Mouse (Mus musculus): ENCODE data around the gene Kin. TPM values are rescaled to one million over a fixed set of nuclear protein-coding genes. Genes with fewer than 3 reads are reported as not detected.

The Kin gene
- polyA plus RNA-seq, 1 experiment from 2014 or later: 36.7 TPM

DNA sequence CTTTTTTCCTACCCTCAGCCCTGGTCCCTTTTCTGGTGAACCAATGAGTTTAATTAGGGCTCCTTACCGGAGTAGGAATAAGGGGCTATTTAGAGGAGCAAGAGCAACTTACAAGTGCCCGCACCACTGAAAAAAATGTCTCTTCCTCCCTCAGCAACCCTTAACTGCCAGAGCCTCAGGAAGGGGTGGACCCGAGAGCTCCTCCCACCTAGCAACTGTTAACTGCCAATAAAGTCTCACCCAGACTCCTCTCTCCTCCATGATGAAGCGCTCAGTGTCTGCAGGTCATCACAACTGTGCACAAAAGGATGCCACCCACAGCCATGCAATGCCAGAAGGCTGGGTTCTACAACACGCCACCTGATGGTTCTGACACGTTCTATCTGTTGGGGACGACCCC, 8.6 kb upstream of the Kin start:
- no peak for ATAC-seq
- peaks cover 18% of the 10 kb centered on the region for H3K36me3 ChIP-seq (ENCODE audit: control insufficient read depth, insufficient read depth, low read length)
- H3K4me2 ChIP-seq (ENCODE audit: low read length): no peak overlapping the region
- no peak overlapping the region for H3K27ac ChIP-seq (ENCODE audit: low read depth, low read length)
- 92% methylated on average over 7 of the region's 7 CpGs for WGBS
- H3K27me3 ChIP-seq (replicated peaks; ENCODE audit: control insufficient read depth, insufficient read depth, low read length): no peaks in the 10 kb centered on the region
- no peak for DNase-seq (ENCODE audit: low spot score)
- H3K4me3 ChIP-seq (ENCODE audit: low read depth, low read length): no peak overlapping the region
- no peaks in the 10 kb centered on the region for H3K9me3 ChIP-seq (replicated peaks; ENCODE audit: control insufficient read depth, low read length)
- H3K4me1 ChIP-seq (ENCODE audit: control insufficient read depth, insufficient read depth, low read length): no peaks in the 10 kb centered on the region
- H3K9ac ChIP-seq (ENCODE audit: low read length): no peak overlapping the region

- ATAC-seq: no peak
- DNase-seq (ENCODE audit: low spot score): no peak
- Histone ChIP-seq H3K9ac (ENCODE audit: low read length) (no peak overlapping the region), H3K4me1 (ENCODE audit: control insufficient read depth, insufficient read depth, low read length) (peaks cover 11% of the 10 kb centered on the region), H3K27ac (ENCODE audit: low read depth, low read length) (no peak overlapping the region), H3K4me3 (ENCODE audit: low read depth, low read length) (no peak overlapping the region), H3K4me2 (ENCODE audit: low read length) (no peak overlapping the region), H3K36me3 (ENCODE audit: control insufficient read depth, insufficient read depth, low read length) (no peaks in the 10 kb centered on the region), H3K9me3 (replicated peaks; ENCODE audit: control insufficient read depth, low read length) (no peaks in the 10 kb centered on the region), H3K27me3 (replicated peaks; ENCODE audit: control insufficient read depth, insufficient read depth, low read length) (no peaks in the 10 kb centered on the region)
- 85% methylated on average over 7 of the region's 7 CpGs for WGBS
These were observed 5.9 kb upstream of the Kin start for GRCm38 (mm10) chr2:10074470-10074869.

- WGBS: 89% methylated on average over 8 of the region's 8 CpGs
These were observed 3.7 kb upstream of the Kin start for GRCm38 (mm10) chr2:10076675-10077074.

DNA sequence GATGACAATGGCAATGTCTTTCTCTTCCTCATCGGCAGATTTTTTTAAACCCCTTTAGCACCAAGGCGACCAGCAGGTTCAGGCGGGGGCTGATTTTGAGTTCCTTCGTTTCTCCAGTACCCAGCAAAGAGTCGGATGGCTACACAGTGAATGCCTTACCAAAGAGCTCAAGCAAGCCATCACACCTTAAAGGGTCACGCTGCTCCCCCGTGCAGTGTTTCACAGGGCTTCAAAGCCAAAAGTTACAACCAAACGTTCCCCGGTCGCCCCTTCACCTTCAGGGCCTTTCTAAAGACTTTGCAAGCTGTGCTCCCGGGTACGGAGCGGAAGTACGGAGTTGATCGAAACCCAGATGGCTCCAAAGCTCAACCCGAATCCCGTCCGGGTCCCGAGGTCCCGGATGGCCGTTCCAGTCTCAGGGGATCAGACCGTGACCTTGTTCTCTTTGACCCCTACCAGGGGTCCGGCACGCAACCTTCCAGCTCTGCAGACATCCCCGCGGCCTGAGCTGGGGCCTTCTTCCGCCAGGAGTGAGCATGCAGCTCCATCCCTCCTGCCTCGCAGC, 566 bp upstream of the Kin start:
- Histone ChIP-seq H3K36me3 (ENCODE audit: control insufficient read depth, insufficient read depth, low read length) (no peaks in the 10 kb centered on the region; the same call in 1 of the 2 replicates), H3K27me3 (replicated peaks; ENCODE audit: control insufficient read depth, insufficient read depth, low read length) (no peaks in the 10 kb centered on the region), H3K9me3 (replicated peaks; ENCODE audit: control insufficient read depth, low read length) (no peaks in the 10 kb centered on the region), H3K4me3 (ENCODE audit: low read depth, low read length) (peak overlapping the region; percentile 95), H3K4me2 (ENCODE audit: low read length) (peak overlapping the region; percentile 78), H3K9ac (ENCODE audit: low read length) (peak overlapping the region; percentile 98), H3K4me1 (ENCODE audit: control insufficient read depth, insufficient read depth, low read length) (peaks cover 18% of the 10 kb centered on the region), H3K27ac (ENCODE audit: low read depth, low read length) (peak overlapping the region; percentile 88)
- no peak for DNase-seq (ENCODE audit: low spot score)
- ATAC-seq: no peak
- WGBS: under 1% methylated on average over 28 of the region's 28 CpGs

More at GRCm38 (mm10) chr2:10076675-10077074, 3.7 kb upstream of the Kin start:
- no peaks in the 10 kb centered on the region for H3K9me3 ChIP-seq (replicated peaks; ENCODE audit: control insufficient read depth, low read length)
- no peaks in the 10 kb centered on the region for H3K36me3 ChIP-seq (ENCODE audit: control insufficient read depth, insufficient read depth, low read length)
- H3K27ac ChIP-seq (ENCODE audit: low read depth, low read length): no peak overlapping the region
- ATAC-seq (no peak), DNase-seq (ENCODE audit: low spot score) (no peak)
- peaks cover 16% of the 10 kb centered on the region for H3K4me1 ChIP-seq (ENCODE audit: control insufficient read depth, insufficient read depth, low read length)
- H3K4me2 ChIP-seq (ENCODE audit: low read length): no peak overlapping the region
- H3K27me3 ChIP-seq (replicated peaks; ENCODE audit: control insufficient read depth, insufficient read depth, low read length): no peaks in the 10 kb centered on the region
- no peak overlapping the region for H3K9ac ChIP-seq (ENCODE audit: low read length)
- no peak overlapping the region for H3K4me3 ChIP-seq (ENCODE audit: low read depth, low read length)

DNA sequence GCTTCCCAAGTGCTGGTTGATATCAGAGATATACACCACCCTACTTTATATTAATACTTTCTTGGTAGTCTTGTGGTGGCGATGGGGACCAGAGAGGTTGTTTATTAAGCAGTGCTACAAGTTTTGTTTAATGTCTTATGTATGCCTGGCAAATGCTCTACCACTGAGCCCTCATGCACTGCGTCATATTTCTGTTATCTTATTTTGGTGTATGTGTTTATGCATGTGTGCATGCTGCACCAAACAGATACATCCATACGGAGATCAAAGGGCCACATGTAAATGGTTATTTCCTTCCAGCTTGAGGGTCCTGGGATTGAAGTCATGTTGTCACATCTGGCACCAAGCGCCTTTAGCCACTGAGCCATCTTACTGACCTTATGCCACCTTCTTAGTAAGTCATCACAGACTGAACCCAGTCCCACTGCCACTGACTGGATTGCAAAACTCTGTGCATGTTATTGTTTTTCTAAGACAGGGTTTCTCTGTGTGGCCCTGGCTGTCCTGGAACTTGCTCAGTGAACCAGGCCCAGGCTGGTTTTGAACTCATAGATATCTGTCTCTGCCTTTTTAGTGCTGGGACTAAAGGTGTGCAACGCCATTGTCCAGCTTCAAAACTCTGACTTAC, 1.2 kb downstream of the Kin start:
- WGBS: 93% methylated on average over 5 of the region's 5 CpGs
- Histone ChIP-seq H3K9ac (ENCODE audit: low read length) (peak overlapping the region; percentile 98; the same call in 1 of the 2 replicates), H3K27me3 (replicated peaks; ENCODE audit: control insufficient read depth, insufficient read depth, low read length) (no peaks in the 10 kb centered on the region), H3K4me3 (ENCODE audit: low read depth, low read length) (peak overlapping the region; percentile 95), H3K27ac (ENCODE audit: low read depth, low read length) (no peak overlapping the region), H3K4me1 (ENCODE audit: control insufficient read depth, insufficient read depth, low read length) (peaks cover 18% of the 10 kb centered on the region), H3K9me3 (replicated peaks; ENCODE audit: control insufficient read depth, low read length) (no peaks in the 10 kb centered on the region), H3K36me3 (ENCODE audit: control insufficient read depth, insufficient read depth, low read length) (no peaks in the 10 kb centered on the region; the same call in 1 of the 2 replicates), H3K4me2 (ENCODE audit: low read length) (peak overlapping the region; percentile 69)
- DNase-seq (ENCODE audit: low spot score) (no peak), ATAC-seq (no peak)

DNA sequence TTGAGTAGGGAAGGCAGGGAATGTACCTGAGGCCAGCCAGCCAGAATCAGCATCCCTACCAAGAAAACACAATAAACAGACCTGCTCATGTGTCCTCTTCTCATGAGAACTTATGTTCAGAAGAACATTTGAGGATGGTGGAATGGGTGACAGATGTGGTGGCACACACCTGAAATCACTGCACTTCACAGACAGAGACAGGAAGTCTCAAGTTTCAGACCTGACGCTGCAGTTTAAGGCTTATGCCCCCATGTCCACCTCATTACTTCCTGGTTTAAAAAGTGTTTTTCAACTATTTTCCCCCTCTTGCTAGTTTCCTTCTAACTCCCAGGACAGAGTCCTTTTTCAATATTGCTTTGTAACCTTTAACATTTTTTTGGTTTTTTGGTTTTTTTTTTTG, 2.3 kb downstream of the Kin start:
- WGBS: 84% methylated on average over 1 of the region's 1 CpGs
- H3K27me3 ChIP-seq (replicated peaks; ENCODE audit: control insufficient read depth, insufficient read depth, low read length): no peaks in the 10 kb centered on the region
- H3K36me3 ChIP-seq (ENCODE audit: control insufficient read depth, insufficient read depth, low read length): peaks cover 8% of the 10 kb centered on the region
- no peak overlapping the region for H3K27ac ChIP-seq (ENCODE audit: low read depth, low read length)
- ATAC-seq (no peak), DNase-seq (ENCODE audit: low spot score) (no peak)
- no peak overlapping the region for H3K9ac ChIP-seq (ENCODE audit: low read length)
- peaks cover 18% of the 10 kb centered on the region for H3K4me1 ChIP-seq (ENCODE audit: control insufficient read depth, insufficient read depth, low read length)
- H3K4me3 ChIP-seq (ENCODE audit: low read depth, low read length): no peak overlapping the region
- no peak overlapping the region for H3K4me2 ChIP-seq (ENCODE audit: low read length)
- H3K9me3 ChIP-seq (replicated peaks; ENCODE audit: control insufficient read depth, low read length): no peaks in the 10 kb centered on the region

DNA sequence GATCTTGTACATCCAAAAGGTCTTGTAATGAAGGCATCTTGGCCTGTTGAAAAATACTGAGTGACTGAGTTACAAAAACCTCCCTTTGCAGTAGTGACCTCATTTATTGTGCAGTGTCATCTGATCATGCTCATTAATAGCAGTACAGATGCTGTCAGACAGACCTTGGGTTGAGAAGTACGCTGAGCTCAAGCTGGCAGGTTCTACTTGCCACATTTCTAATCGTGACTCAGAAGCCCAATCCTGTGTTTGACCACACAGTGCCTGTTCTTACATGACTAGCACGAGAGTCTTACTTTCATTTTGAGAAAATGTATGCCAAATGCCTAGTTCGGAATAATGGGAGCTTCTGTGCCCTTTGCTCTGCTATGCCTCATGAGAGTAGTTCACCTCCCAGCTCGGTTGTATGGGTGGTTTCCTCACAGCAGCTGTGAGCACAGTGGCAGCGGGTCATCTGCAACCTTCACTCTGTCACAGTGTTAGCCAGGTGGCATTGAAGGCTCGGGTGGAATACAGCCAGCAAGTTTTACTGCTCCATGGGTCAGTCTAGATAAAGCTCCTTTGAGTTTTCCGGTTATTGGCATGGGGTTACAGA, 7.0 kb downstream of the Kin start:
- Histone ChIP-seq H3K27me3 (replicated peaks; ENCODE audit: control insufficient read depth, insufficient read depth, low read length) (no peaks in the 10 kb centered on the region), H3K4me3 (ENCODE audit: low read depth, low read length) (no peak overlapping the region), H3K9me3 (replicated peaks; ENCODE audit: control insufficient read depth, low read length) (no peaks in the 10 kb centered on the region), H3K4me2 (ENCODE audit: low read length) (no peak overlapping the region), H3K9ac (ENCODE audit: low read length) (no peak overlapping the region), H3K27ac (ENCODE audit: low read depth, low read length) (no peak overlapping the region), H3K36me3 (ENCODE audit: control insufficient read depth, insufficient read depth, low read length) (peaks cover 44% of the 10 kb centered on the region), H3K4me1 (ENCODE audit: control insufficient read depth, insufficient read depth, low read length) (no peaks in the 10 kb centered on the region)
- no peak for ATAC-seq
- DNase-seq (ENCODE audit: low spot score): no peak
- WGBS: 91% methylated on average over 8 of the region's 8 CpGs

DNA sequence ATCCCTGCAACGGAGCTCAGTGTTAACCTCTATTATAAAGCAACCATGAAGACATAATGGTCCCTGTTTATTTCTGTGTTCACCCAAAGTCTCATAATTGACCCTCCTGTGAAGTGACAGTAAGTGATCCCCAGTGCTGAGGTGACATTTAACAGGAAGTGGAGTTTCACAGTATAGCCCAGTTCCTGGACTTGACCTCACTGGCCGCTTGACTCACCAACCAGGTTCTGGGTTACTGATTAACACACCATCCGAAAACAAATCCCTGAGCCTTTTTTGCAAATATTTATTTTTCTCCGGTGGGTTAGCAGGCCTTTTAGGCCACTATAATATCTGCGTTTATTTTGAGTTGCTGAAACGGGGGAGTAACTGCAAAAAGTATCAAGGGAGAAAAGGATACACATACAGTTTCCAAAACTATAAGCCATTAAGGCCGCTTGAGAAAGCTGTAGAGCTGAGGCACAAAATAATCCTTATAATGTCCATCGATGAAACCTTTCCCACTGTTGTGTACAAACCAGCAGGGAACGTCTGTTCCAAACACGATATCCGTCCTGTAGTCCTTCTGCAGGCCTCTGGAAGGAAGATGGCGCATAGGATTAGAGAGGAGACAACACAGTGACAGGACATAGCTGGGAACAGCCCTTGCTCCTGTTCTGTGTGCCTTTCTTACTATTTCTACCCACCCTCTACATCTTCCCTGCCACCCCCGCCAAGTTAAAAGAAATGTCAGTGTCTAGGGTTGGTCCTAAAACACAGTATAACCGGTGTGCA, 14.1 kb downstream of the Kin start:
- Histone ChIP-seq H3K4me2 (ENCODE audit: low read length) (no peak overlapping the region), H3K27ac (ENCODE audit: low read depth, low read length) (no peak overlapping the region), H3K9ac (ENCODE audit: low read length) (no peak overlapping the region), H3K27me3 (replicated peaks; ENCODE audit: control insufficient read depth, insufficient read depth, low read length) (no peaks in the 10 kb centered on the region), H3K36me3 (ENCODE audit: control insufficient read depth, insufficient read depth, low read length) (peaks cover 33% of the 10 kb centered on the region), H3K4me3 (ENCODE audit: low read depth, low read length) (no peak overlapping the region), H3K9me3 (replicated peaks; ENCODE audit: control insufficient read depth, low read length) (no peaks in the 10 kb centered on the region), H3K4me1 (ENCODE audit: control insufficient read depth, insufficient read depth, low read length) (no peaks in the 10 kb centered on the region)
- 92% methylated on average over 14 of the region's 14 CpGs for WGBS
- no peak for DNase-seq (ENCODE audit: low spot score)
- no peak for ATAC-seq
